In the genomic region with DNA sequence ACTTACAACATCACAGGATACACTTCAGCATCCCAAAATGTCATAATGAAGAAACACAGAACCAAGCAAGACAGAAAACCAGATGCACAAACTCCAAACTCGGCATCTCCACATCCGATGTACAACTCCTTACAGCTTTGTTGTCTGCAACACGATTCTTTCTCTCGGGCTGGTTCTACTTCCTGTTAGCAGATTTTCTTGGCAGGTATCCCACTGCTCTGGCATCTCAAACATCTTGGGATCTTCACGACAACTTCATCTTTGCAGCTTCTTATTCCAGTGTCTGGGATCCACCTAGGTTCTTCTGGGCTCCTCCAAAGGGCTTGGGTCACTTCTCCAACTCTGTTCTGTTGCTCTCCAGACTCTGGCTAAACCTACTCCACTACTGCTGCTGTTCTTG, we compare ENCODE assay signal across 13 mouse cellular contexts.
"Had no signal": no experiment of that assay in that cellular context is flagged by ENCODE, and none has a peak within 500 bp of the region (broad histone marks: within the 10 kb centered on the region; RNA-seq: fewer than 3 reads in every experiment).

No protein-coding gene starts in this region.

- DNase-seq: kidney, adult 8-10 months; left cerebral cortex, postnatal 4 days; liver, embryonic 13.5 days; liver, postnatal 0 days; midbrain, embryonic 14.5 days; right cerebral cortex, adult 18-20 months; right cerebral cortex, postnatal 25 days; thymus, postnatal 36 days had no signal

- H3K4me3 ChIP-seq: liver, embryonic 13.5 days; midbrain, embryonic 10.5 days; myocyte; neural tube, embryonic 15.5 days had no signal

- H3K36me3 ChIP-seq: liver, embryonic 13.5 days; midbrain, embryonic 10.5 days; neural tube, embryonic 15.5 days had no signal

- H3K4me1 ChIP-seq: liver, embryonic 13.5 days; midbrain, embryonic 10.5 days; neural tube, embryonic 15.5 days had no signal

- H3K9ac ChIP-seq: liver, embryonic 13.5 days; liver, postnatal 0 days; neural tube, embryonic 15.5 days had no signal

- H3K9me3 ChIP-seq: liver, embryonic 13.5 days; midbrain, embryonic 10.5 days; neural tube, embryonic 15.5 days had no signal

- H3K27ac ChIP-seq: kidney, postnatal 0 days; liver, embryonic 13.5 days; midbrain, embryonic 10.5 days; neural tube, embryonic 15.5 days had no signal

- H3K27me3 ChIP-seq: liver, embryonic 13.5 days; neural tube, embryonic 15.5 days had no signal

- ATAC-seq: liver, postnatal 0 days; lung, postnatal 0 days had no signal

- H3K4me2 ChIP-seq: liver, embryonic 13.5 days; neural tube, embryonic 15.5 days had no signal
